Mouse (Mus musculus) ES-E14 (cell line): Measurements from ENCODE around the gene Cideb. TPM values are rescaled to one million over a fixed set of nuclear protein-coding genes. Genes with fewer than 3 reads are reported as not detected.

Experiments
- DNase-seq: peaks from one replicate; pipeline ENCODE4 v3.0.0-alpha.2; 2013; ENCODE audit warnings: low read depth, low spot score
- H3K27ac ChIP-seq: 2 replicates; pipeline ENCODE4 v1.5.1; 2012; ENCODE audit warnings: low read depth, mild to moderate bottlenecking, low read length, moderate library complexity, mixed read lengths; ENCODE audit not compliant: poor library complexity, insufficient read depth, severe bottlenecking
- H3K36me3 ChIP-seq: 2 replicates; pipeline ENCODE4 v1.6.1; 2012; ENCODE audit warnings: mild to moderate bottlenecking, low read length, moderate library complexity, mixed read lengths; ENCODE audit not compliant: control insufficient read depth, poor library complexity, insufficient read depth, severe bottlenecking
- H3K4me1 ChIP-seq, 2 experiments: fragments of 150-350 bp in 1 of 2; sonication (generic) in 1 of 2; 2 replicates each; pipeline ENCODE4 v1.6.1; 2012; ENCODE audit warnings: low read length in 2 of 2, mild to moderate bottlenecking in 1 of 2, mixed read lengths in 1 of 2; ENCODE audit not compliant: control insufficient read depth in 2 of 2, insufficient read depth in 2 of 2, poor library complexity in 1 of 2
- H3K4me3 ChIP-seq, 2 experiments: fragments of 150-350 bp in 1 of 2; sonication (generic) in 1 of 2; 2 replicates each; pipeline ENCODE4 v1.5.1; 2012; ENCODE audit warnings: low read length in 2 of 2, low read depth in 1 of 2, mild to moderate bottlenecking in 1 of 2, mixed read lengths in 1 of 2; ENCODE audit not compliant: insufficient read depth in 1 of 2, poor library complexity in 1 of 2, severe bottlenecking in 1 of 2
- H3K9ac ChIP-seq: 2 replicates; pipeline ENCODE4 v1.6.1; 2012; ENCODE audit warnings: low read depth, mild to moderate bottlenecking, low read length, mixed read lengths; ENCODE audit not compliant: poor library complexity, insufficient read depth, severe bottlenecking
- H3K9me3 ChIP-seq: fragments of 150-350 bp; sonication (generic); 2 replicates; pipeline ENCODE4 v1.6.1; 2012; ENCODE audit warnings: low read depth, mild to moderate bottlenecking, low read length; ENCODE audit not compliant: control insufficient read depth, insufficient read depth
- CHD2 ChIP-seq: IDR thresholded peaks from 2 replicates; pipeline ENCODE4 v1.6.1; 2014; ENCODE audit warnings: mild to moderate bottlenecking, low read depth, low read length, inconsistent platforms
- HCFC1 ChIP-seq: IDR thresholded peaks from 2 replicates; pipeline ENCODE4 v1.6.1; 2012; ENCODE audit warnings: low read length, inconsistent platforms, borderline replicate concordance; ENCODE audit not compliant: insufficient read depth
- MAFK ChIP-seq: IDR thresholded peaks from 2 replicates; pipeline ENCODE4 v1.6.1; 2014; ENCODE audit warnings: mild to moderate bottlenecking, low read depth, low read length, inconsistent platforms; ENCODE audit not compliant: insufficient read depth
- ZC3H11A ChIP-seq: IDR thresholded peaks from 2 replicates; pipeline ENCODE4 v1.6.1; 2012; ENCODE audit warnings: low read depth, mild to moderate bottlenecking, inconsistent platforms, low read length, borderline replicate concordance
- ZNF384 ChIP-seq: IDR thresholded peaks from 2 replicates; pipeline ENCODE4 v1.6.1; 2012; ENCODE audit warnings: low read depth, low read length, inconsistent platforms
- in situ Hi-C, 2 experiments: fragments of 600-800 bp; cut with MboI; formaldehyde crosslinking; loops; one replicate each; pipeline ENCODE4 v1.15.1; 2025; ENCODE audit warnings: low sequenced_read_pairs in 2 of 2, inconsistent platforms in 1 of 2; ENCODE audit not compliant: unreplicated experiment in 2 of 2
- total RNA-seq: library from RNA; depleted of rRNA; stranded (reverse); fragments of 300-350 nt; gene quantifications from 2 replicates; pipeline ENCODE4 v1.2.3, GENCODE M21; 2012

The Cideb gene
- total RNA-seq, 1 experiment, result 2.2 TPM

GRCm38 (mm10) chr14:55778686-55779085, 20.4 kb upstream of the Cideb start:
- Histone ChIP-seq H3K9ac (no peak overlapping the region), H3K36me3 (no peaks in the 10 kb centered on the region), H3K4me1 (peaks cover 0 to 7% of the 10 kb centered on the region in 2 experiments; a peak in 1 of 4 replicates), H3K4me3 (no peak overlapping the region), H3K27ac (no peak overlapping the region), H3K9me3 (no peaks in the 10 kb centered on the region)
- in situ Hi-C loops, result no loop called here
- no peak for TF ChIP-seq ZNF384
- no peak for TF ChIP-seq HCFC1
- no peak for TF ChIP-seq MAFK
- no peak for TF ChIP-seq CHD2
- no peak for TF ChIP-seq ZC3H11A
- DNase-seq, result no peak

GRCm38 (mm10) chr14:55777806-55778205, 19.5 kb upstream of the Cideb start:
- Histone ChIP-seq H3K27ac (no peak overlapping the region), H3K4me3 (no peak overlapping the region), H3K4me1 (peaks cover 0 to 7% of the 10 kb centered on the region in 2 experiments; a peak in 1 of 4 replicates), H3K9ac (no peak overlapping the region), H3K36me3 (no peaks in the 10 kb centered on the region), H3K9me3 (no peaks in the 10 kb centered on the region)
- DNase-seq, result no peak
- no peak for TF ChIP-seq CHD2
- TF ChIP-seq HCFC1, result no peak
- TF ChIP-seq ZC3H11A, result no peak
- TF ChIP-seq ZNF384, result no peak
- no peak for TF ChIP-seq MAFK
- in situ Hi-C loops, result no loop called here

- in situ Hi-C loops, result no loop called here
- Histone ChIP-seq H3K27ac (no peak overlapping the region), H3K4me3 (no peak overlapping the region), H3K9me3 (no peaks in the 10 kb centered on the region), H3K36me3 (no peaks in the 10 kb centered on the region), H3K9ac (no peak overlapping the region), H3K4me1 (peaks cover 0 to 7% of the 10 kb centered on the region in 2 experiments; a peak in 1 of 4 replicates)
- no peak for TF ChIP-seq CHD2
- no peak for TF ChIP-seq MAFK
- TF ChIP-seq ZNF384, result no peak
- no peak for TF ChIP-seq HCFC1
- DNase-seq, result no peak
Observed at GRCm38 (mm10) chr14:55777176-55777575, 18.9 kb upstream of the Cideb start.

- no peaks in the 10 kb centered on the region for H3K9me3 ChIP-seq
- no peak for DNase-seq
- no peak overlapping the region for H3K4me3 ChIP-seq
- H3K36me3 ChIP-seq, result no peaks in the 10 kb centered on the region
- no peak overlapping the region for H3K9ac ChIP-seq
- TF ChIP-seq ZNF384 (no peak), MAFK (no peak), HCFC1 (no peak), ZC3H11A (no peak), CHD2 (no peak)
- in situ Hi-C loops, result no loop called here
- no peak overlapping the region for H3K27ac ChIP-seq
- H3K4me1 ChIP-seq, result peaks cover 0 to 7% of the 10 kb centered on the region in 2 experiments; a peak in 1 of 4 replicates
Observed at GRCm38 (mm10) chr14:55776711-55777110, 18.5 kb upstream of the Cideb start.

- peaks cover 0 to 3% of the 10 kb centered on the region in 2 experiments; a peak in 1 of 4 replicates for H3K4me1 ChIP-seq
- H3K36me3 ChIP-seq, result no peaks in the 10 kb centered on the region
- H3K4me3 ChIP-seq, result no peak overlapping the region
- in situ Hi-C loops, result no loop called here
- TF ChIP-seq HCFC1, result no peak
- TF ChIP-seq ZC3H11A, result no peak
- no peak for TF ChIP-seq MAFK
- TF ChIP-seq ZNF384, result no peak
- TF ChIP-seq CHD2, result no peak
- no peak overlapping the region for H3K27ac ChIP-seq
- H3K9me3 ChIP-seq, result no peaks in the 10 kb centered on the region
- DNase-seq, result no peak
- H3K9ac ChIP-seq, result no peak overlapping the region
Observed at GRCm38 (mm10) chr14:55769087-55769703, 10.9 kb upstream of the Cideb start.
